Mouse (Mus musculus) retina, postnatal 1 day (tissue): ENCODE measurements around the gene Plcg1.

Experiments used
- DNase-seq: peaks from one replicate; pipeline ENCODE4 v3.0.0-alpha.2; 2012

Plcg1 gene

DNA sequence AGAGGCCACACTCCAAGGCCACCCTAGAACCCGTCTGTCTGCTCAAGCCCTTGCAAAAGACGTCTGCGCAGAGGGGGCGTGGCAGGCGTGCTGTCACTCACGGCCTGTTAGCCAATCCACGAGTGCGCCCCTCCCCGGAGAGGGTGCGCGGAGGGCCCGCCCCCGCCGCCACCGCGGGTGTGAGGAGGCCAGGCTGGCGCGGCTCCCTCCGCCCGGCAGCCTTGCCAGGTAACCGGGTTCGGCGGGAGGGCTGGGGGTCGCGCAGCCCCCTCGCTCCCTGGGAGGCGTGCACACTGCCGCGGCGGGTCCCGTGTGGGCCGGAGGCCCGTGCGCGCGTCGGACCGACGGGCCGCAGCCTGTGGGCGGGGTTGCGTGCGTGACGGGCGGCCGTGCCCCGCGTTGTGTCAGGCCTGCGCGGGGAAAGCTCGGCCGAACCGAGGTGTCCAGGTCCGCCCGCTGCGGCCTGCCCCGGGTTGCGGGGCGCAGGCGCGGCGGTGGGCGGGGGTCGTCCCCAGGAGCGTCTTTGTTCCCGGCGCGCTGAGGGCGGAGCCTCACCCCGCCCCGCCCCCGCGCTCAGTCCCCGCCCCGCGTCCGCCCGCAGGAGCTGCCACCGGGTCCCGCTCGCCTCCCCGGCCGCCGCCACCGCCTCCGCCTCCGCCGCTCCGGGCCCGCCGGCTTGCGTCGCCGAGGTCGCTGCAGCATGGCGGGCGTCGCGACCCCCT is at the start of gene Plcg1:
Plcg1 (plus strand) TSS at position 184 of the 722 bp plus-strand sequence.
- peak; percentile 96 for DNase-seq

DNA sequence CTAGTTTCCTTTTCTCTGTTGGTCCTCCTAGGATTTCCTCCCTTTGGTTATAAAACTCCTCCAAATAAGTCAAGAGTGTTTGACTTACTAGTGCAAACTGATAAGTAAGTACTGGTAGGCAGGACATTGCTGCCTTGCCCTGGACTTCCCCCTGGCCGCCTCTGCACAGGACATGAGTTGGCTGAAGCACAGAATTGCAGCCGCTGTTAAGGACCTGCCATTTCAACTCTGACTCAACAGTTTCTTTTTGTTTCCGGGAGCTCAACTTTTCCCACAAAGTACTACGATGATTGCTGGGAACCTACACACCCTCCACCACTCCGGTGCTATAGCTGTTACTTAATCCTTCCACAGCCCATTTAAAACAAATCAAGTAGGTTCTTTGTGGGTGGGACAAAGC is 30.8 kb upstream of the Plcg1 start:
- no peak for DNase-seq

GRCm38 (mm10) chr2:160701603-160702002 is 29.5 kb upstream of the Plcg1 start:
- DNase-seq, result no peak

- DNase-seq, result no peak
These were observed 28.3 kb upstream of the Plcg1 start for GRCm38 (mm10) chr2:160702824-160703223.

GRCm38 (mm10) chr2:160707673-160708072 is 23.4 kb upstream of the Plcg1 start:
- no peak for DNase-seq

DNA sequence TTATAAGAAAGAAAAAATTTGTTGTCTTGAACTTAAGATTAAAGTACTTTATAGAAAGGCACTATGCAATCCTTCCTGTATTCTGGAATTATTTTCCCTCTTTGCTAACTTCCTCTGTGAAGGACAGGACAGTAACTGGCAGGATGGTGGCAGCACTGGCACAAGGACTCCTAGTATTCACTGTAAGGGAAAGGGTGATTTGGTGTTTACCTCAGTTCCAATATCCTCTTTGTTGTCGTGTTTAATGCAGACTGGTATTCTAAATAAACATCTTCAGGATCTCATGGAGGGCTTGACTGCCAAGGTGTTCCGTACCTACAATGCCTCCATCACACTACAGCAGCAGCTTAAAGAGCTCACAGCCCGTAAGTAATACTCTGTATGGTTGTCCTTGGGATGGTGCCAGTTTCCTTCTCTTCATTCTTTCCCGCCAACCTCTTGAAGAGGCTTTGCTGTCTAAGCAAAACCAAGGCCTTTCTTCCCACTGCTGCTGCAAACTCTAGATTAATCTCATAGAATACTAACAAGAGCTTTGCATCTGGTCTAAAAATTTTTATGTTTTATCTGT is 15.6 kb upstream of the Plcg1 start:
- no peak for DNase-seq

GRCm38 (mm10) chr2:160717269-160717668 is 13.8 kb upstream of the Plcg1 start:
- DNase-seq, result peak; percentile 56

DNA sequence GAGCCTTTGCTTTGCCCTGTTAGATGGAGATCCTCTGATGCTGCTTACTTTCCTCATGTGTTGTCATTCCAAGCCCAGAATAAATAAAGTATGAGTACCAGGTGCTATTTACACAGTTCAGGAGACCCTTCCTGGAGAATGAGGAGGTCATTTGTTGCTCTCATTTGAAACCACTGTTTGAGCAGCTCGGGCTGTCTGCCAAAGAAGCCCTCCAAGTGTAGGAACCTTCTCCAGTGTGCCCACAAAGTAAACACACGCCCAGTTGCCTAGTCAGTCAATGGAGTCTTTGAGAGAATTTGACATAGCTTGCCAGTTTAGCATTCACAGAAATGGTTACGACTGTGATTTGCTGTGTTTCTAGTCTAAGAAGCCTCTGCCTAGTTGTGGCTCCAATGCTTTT is 12.3 kb upstream of the Plcg1 start:
- no peak for DNase-seq

- no peak for DNase-seq
These were observed 8.4 kb upstream of the Plcg1 start for GRCm38 (mm10) chr2:160722714-160723113.

- no peak for DNase-seq
These were observed 7.3 kb upstream of the Plcg1 start for GRCm38 (mm10) chr2:160723613-160724375.

DNA sequence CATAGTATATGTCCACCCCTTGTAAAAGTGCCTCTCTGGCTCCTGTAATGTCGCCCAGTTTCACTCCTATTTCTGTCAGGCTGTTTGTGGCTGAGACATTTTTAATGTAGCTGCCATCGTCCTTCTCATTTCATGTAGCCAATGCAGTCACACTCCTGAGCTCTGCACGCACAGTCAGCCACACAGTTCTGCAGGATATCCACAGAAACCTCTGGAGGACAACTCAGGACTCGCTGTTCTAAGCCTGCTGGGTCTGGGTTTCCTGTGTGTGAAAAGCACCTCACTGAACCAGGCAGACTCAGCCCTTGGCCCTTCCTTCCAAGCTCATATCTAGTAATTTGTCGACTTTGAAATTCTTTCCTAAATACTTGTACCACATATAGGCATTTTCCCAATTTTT is 6.6 kb upstream of the Plcg1 start:
- DNase-seq, result no peak

- no peak for DNase-seq
These were observed 4.9 kb upstream of the Plcg1 start for GRCm38 (mm10) chr2:160725877-160726864.

- no peak for DNase-seq
These were observed 2.1 kb upstream of the Plcg1 start for GRCm38 (mm10) chr2:160728972-160729371.

- no peak for DNase-seq
These were observed 1.7 kb upstream of the Plcg1 start for GRCm38 (mm10) chr2:160729436-160729835.

- DNase-seq, result peak; percentile 58
These were observed 976 bp upstream of the Plcg1 start for GRCm38 (mm10) chr2:160729851-160730796.

DNA sequence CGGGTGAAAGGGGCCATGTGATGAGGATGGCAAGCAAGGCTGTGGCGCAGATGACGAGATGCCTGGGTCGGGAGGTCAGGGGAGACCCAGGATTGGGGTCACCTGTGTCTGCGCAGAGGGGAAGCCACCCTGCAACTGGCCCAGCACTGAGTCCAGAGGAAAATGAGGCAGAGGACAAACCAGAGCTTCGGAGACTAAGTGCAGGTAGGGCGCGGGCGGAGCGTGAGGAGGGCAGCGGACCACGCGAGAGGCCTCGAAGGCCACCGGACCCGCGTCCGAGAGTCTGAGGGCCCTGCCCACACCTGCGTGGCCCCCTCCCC is 343 bp upstream of the Plcg1 start:
- no peak for DNase-seq

DNA sequence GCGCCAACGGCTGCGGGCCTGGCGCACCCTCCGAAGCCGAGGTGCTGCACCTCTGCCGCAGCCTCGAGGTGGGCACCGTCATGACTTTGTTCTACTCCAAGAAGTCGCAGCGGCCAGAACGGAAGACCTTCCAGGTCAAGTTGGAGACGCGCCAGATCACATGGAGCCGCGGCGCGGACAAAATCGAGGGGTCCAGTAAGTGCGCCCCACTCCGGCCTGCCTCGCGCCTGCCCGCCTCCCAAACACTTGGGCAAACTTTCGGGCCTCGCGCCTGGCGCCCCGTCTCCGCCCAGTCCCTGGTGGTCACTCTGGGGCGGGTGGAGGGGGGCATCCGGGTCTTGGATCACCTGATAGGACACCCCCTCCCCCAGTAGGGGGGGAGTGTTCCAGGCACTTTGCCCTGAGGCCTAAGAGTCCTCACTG is 750 bp downstream of the Plcg1 start:
- peak; percentile 79 for DNase-seq

- DNase-seq, result no peak
These were observed 1.4 kb downstream of the Plcg1 start for GRCm38 (mm10) chr2:160732420-160732995.

DNA sequence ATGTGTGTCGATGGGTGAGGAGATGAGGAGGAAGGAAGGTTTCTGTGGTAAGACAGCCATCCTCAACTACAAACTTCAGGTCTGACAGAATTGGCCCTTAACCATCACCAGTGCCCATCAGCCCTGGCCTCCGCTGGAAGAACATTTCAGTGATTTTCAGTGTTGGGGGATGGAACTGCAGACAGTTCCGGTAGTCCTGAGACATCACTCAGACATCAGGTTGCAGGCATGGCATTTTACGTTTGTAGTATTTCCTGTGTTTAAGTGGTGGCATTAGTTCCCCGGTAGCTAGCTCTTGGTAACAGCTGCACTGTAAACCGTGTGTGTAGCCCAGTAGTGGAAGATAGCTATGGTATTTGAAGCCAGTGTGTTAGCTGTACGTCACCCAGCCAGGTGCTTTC is 2.0 kb downstream of the Plcg1 start:
- DNase-seq, result no peak

DNA sequence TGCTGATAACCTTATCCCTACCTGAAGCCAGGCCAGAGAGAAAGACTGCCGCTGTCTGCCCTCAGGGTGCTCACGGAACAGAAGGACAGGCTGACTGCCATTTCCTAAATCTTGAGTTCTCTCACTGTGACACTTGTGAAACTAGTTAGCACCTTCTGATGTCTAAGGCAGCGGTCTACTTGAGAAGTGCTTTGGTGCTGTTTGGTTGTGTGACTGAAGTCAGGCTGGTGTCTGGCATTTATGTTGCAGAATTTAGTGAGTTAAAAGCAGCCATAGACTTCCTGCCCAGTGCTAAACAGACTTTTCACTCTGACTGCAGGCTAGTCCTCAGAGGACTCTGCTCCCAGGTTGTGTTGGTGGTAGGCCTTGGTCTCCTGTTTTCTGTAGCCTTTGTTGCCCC is 3.2 kb downstream of the Plcg1 start:
- DNase-seq, result no peak

DNA sequence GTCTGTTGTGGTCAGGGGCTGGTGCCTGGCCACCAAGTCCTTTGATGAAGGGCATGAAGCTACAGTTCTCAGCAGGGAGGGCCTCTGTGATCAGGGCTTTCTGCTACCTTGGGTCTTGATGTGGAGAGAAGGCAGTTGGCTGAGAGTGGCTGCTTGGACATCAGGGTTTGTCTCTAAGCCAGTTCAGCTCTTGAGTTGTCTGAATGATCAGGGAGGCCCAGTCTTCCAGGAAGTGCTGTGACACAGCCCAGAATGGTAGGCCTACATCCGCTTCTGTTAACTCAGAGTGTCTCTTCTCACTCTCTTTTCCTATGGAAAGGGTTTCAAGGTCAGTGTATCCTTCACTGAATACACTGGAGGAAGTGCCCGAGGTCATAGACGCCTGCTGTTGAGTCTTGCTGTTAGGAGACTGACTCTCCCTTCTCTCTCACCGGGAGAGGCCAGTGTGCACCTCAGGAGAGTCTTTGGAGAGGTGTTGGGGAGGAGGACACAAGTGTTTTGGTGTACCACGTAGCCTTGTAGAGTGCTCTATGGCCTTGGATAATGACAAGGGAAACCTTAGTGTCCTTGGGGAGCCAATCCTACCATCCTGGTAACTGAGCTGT is 4.7 kb downstream of the Plcg1 start:
- no peak for DNase-seq
